Mouse (Mus musculus): ENCODE measurements around the gene Kiss1r. TPM values are rescaled to one million over a fixed set of nuclear protein-coding genes. Genes with fewer than 3 reads are reported as not detected.
"Not testable (repeated sequence)": the region's sequence is repeated elsewhere in the genome, so short reads cannot be mapped to it uniquely, and the experiment has no call there.

Gene Kiss1r
- polyA plus RNA-seq, 1 experiment from 2014 or later = 0.35 TPM

- peaks cover 21% of the 10 kb centered on the region for H3K27me3 ChIP-seq (replicated peaks)
- H3K9me3 ChIP-seq (replicated peaks) = no peaks in the 10 kb centered on the region
- peaks cover 50% of the 10 kb centered on the region for H3K4me1 ChIP-seq
- WGBS (ENCODE audit: insufficient replicate concordance) = 15% methylated on average over 22 of the region's 22 CpGs
- ATAC-seq = no peak
- no peak overlapping the region for H3K4me3 ChIP-seq
- H3K9ac ChIP-seq = no peak overlapping the region
- H3K27ac ChIP-seq = no peak overlapping the region
- no peaks in the 10 kb centered on the region for H3K36me3 ChIP-seq
- H3K4me2 ChIP-seq = peak overlapping the region; percentile 25; the same call in 1 of the 2 replicates
These were observed 33.3 kb upstream of the Kiss1r start for GRCm38 (mm10) chr10:79883297-79884084.

- Histone ChIP-seq H3K4me2 (no peak overlapping the region), H3K36me3 (no peaks in the 10 kb centered on the region), H3K27ac (no peak overlapping the region), H3K9me3 (replicated peaks) (no peaks in the 10 kb centered on the region), H3K9ac (no peak overlapping the region), H3K4me1 (peaks cover 44% of the 10 kb centered on the region), H3K4me3 (no peak overlapping the region), H3K27me3 (replicated peaks) (peaks cover 19% of the 10 kb centered on the region)
- no peak for ATAC-seq
- WGBS (ENCODE audit: insufficient replicate concordance) = 37% methylated on average over 4 of the region's 4 CpGs
These were observed 32.3 kb upstream of the Kiss1r start for GRCm38 (mm10) chr10:79884446-79884845.

GRCm38 (mm10) chr10:79884938-79885337, 31.8 kb upstream of the Kiss1r start:
- not testable (repeated sequence) for H3K4me2 ChIP-seq; H3K9me3 ChIP-seq (replicated peaks); H3K9ac ChIP-seq; H3K36me3 ChIP-seq; H3K4me3 ChIP-seq; ATAC-seq; H3K27ac ChIP-seq
- Histone ChIP-seq H3K4me1 (peaks cover 40% of the 10 kb centered on the region), H3K27me3 (replicated peaks) (peaks cover 19% of the 10 kb centered on the region; the same call in 1 of the 2 replicates)
- 48% methylated on average over 3 of the region's 3 CpGs for WGBS (ENCODE audit: insufficient replicate concordance)

- Histone ChIP-seq H3K4me3 (no peak within 1 kb of the TSS), H3K9me3 (replicated peaks) (no peaks in the 10 kb centered on the region), H3K27me3 (replicated peaks) (peaks cover 23% of the 10 kb centered on the region; the same call in 1 of the 2 replicates), H3K36me3 (no peaks in the 10 kb centered on the region), H3K4me1 (peaks cover 29% of the 10 kb centered on the region), H3K9ac (no peak within 1 kb of the TSS), H3K4me2 (no peak within 1 kb of the TSS), H3K27ac (no peak within 1 kb of the TSS)
- WGBS (ENCODE audit: insufficient replicate concordance) = 57% methylated on average over 6 of the region's 6 CpGs
- no peak for ATAC-seq
These were observed 30.7 kb upstream of the Kiss1r start, which contains the start of gene Elane for GRCm38 (mm10) chr10:79886054-79886453. TSS of gene Elane (plus strand) at chr10:79886247.

- H3K36me3 ChIP-seq = no peaks in the 10 kb centered on the region
- no peak for ATAC-seq
- H3K9me3 ChIP-seq (replicated peaks) = no peaks in the 10 kb centered on the region
- H3K27me3 ChIP-seq (replicated peaks) = peaks cover 23% of the 10 kb centered on the region; the same call in 1 of the 2 replicates
- no peak overlapping the region for H3K9ac ChIP-seq
- H3K27ac ChIP-seq = no peak overlapping the region
- 70% methylated on average over 8 of the region's 8 CpGs for WGBS (ENCODE audit: insufficient replicate concordance)
- no peak overlapping the region for H3K4me2 ChIP-seq
- peaks cover 23% of the 10 kb centered on the region for H3K4me1 ChIP-seq
- H3K4me3 ChIP-seq = no peak overlapping the region
These were observed 30.2 kb upstream of the Kiss1r start for GRCm38 (mm10) chr10:79886611-79887010.

GRCm38 (mm10) chr10:79889386-79889785, 27.4 kb upstream of the Kiss1r start:
- H3K4me1 ChIP-seq = no peaks in the 10 kb centered on the region
- no peak overlapping the region for H3K27ac ChIP-seq
- WGBS (ENCODE audit: insufficient replicate concordance) = 72% methylated on average over 2 of the region's 2 CpGs

GRCm38 (mm10) chr10:79890670-79891069, 26.1 kb upstream of the Kiss1r start, which contains the start of gene Cfd:
TSS of gene Cfd (plus strand) at chr10:79890853.
- H3K27ac ChIP-seq = no peak within 1 kb of the TSS
- H3K9me3 ChIP-seq (replicated peaks) = no peaks in the 10 kb centered on the region
- H3K4me1 ChIP-seq = no peaks in the 10 kb centered on the region
- no peak for ATAC-seq
- no peak within 1 kb of the TSS for H3K4me3 ChIP-seq
- no peak within 1 kb of the TSS for H3K4me2 ChIP-seq
- peaks cover 12% of the 10 kb centered on the region for H3K36me3 ChIP-seq
- 42% methylated on average over 5 of the region's 5 CpGs for WGBS (ENCODE audit: insufficient replicate concordance)
- no peak within 1 kb of the TSS for H3K9ac ChIP-seq
- peaks cover 11% of the 10 kb centered on the region; the same call in 1 of the 2 replicates for H3K27me3 ChIP-seq (replicated peaks)

More at GRCm38 (mm10) chr10:79889386-79889785, 27.4 kb upstream of the Kiss1r start:
- ATAC-seq = no peak
- Histone ChIP-seq H3K27me3 (replicated peaks) (peaks cover 11% of the 10 kb centered on the region; the same call in 1 of the 2 replicates), H3K4me2 (no peak overlapping the region), H3K4me3 (no peak overlapping the region), H3K9me3 (replicated peaks) (no peaks in the 10 kb centered on the region), H3K9ac (no peak overlapping the region), H3K36me3 (0 out of 2 replicates have a peak, but pooled peaks cover 3% of the 10 kb centered on the region)

- H3K27ac ChIP-seq; H3K4me3 ChIP-seq; H3K9ac ChIP-seq; H3K4me2 ChIP-seq; H3K4me1 ChIP-seq; H3K9me3 ChIP-seq (replicated peaks): not testable (repeated sequence)
- H3K36me3 ChIP-seq = peaks cover 31% of the 10 kb centered on the region
- H3K27me3 ChIP-seq (replicated peaks) = peaks cover 11% of the 10 kb centered on the region; the same call in 1 of the 2 replicates
- WGBS (ENCODE audit: insufficient replicate concordance) = 40% methylated on average over 22 of the region's 22 CpGs
- peak; percentile 55 for ATAC-seq
These were observed 24.2 kb upstream of the Kiss1r start for GRCm38 (mm10) chr10:79892451-79893118.

GRCm38 (mm10) chr10:79896306-79896705, 20.5 kb upstream of the Kiss1r start:
- Histone ChIP-seq H3K4me2 (no peak overlapping the region), H3K9me3 (replicated peaks) (no peaks in the 10 kb centered on the region), H3K4me3 (no peak overlapping the region), H3K36me3 (peaks cover 59% of the 10 kb centered on the region), H3K4me1 (peaks cover 10% of the 10 kb centered on the region), H3K27me3 (replicated peaks) (no peaks in the 10 kb centered on the region; the same call in 1 of the 2 replicates), H3K9ac (no peak overlapping the region), H3K27ac (no peak overlapping the region)
- no peak for ATAC-seq
- 91% methylated on average over 16 of the region's 16 CpGs for WGBS (ENCODE audit: insufficient replicate concordance)

- H3K9ac ChIP-seq = no peak overlapping the region
- H3K9me3 ChIP-seq (replicated peaks) = no peaks in the 10 kb centered on the region
- 78% methylated on average over 13 of the region's 13 CpGs for WGBS (ENCODE audit: insufficient replicate concordance)
- no peak overlapping the region for H3K4me3 ChIP-seq
- H3K4me2 ChIP-seq = no peak overlapping the region
- no peak for ATAC-seq
- H3K27me3 ChIP-seq (replicated peaks) = no peaks in the 10 kb centered on the region
- peaks cover 61% of the 10 kb centered on the region for H3K36me3 ChIP-seq
- H3K4me1 ChIP-seq = peaks cover 10% of the 10 kb centered on the region
- peak overlapping the region; percentile 3; the same call in 1 of the 2 replicates for H3K27ac ChIP-seq
These were observed 20.0 kb upstream of the Kiss1r start for GRCm38 (mm10) chr10:79896814-79897213.

- 54% methylated on average over 20 of the region's 20 CpGs for WGBS (ENCODE audit: insufficient replicate concordance)
- peak overlapping the region; percentile 18; the same call in 1 of the 2 replicates for H3K27ac ChIP-seq
- H3K9me3 ChIP-seq (replicated peaks) = no peaks in the 10 kb centered on the region
- H3K9ac ChIP-seq = no peak overlapping the region
- no peaks in the 10 kb centered on the region for H3K27me3 ChIP-seq (replicated peaks)
- peaks cover 10% of the 10 kb centered on the region for H3K4me1 ChIP-seq
- no peak overlapping the region for H3K4me3 ChIP-seq
- peak; percentile 56 for ATAC-seq
- peak overlapping the region; percentile 31; the same call in 1 of the 2 replicates for H3K4me2 ChIP-seq
- H3K36me3 ChIP-seq = peaks cover 66% of the 10 kb centered on the region
These were observed 19.2 kb upstream of the Kiss1r start for GRCm38 (mm10) chr10:79897316-79898245.
